Mouse (Mus musculus) liver, embryonic 16.5 days (tissue): Measurements from ENCODE around the gene Riox1. TPM values are rescaled to one million over a fixed set of nuclear protein-coding genes. Genes with fewer than 3 reads are reported as not detected.

ENCODE experiments used
- ATAC-seq: fragments of 200-750 bp; cut with Nextera tagmentation; 2 replicates; pipeline ENCODE4 v1.8.0; 2017; ENCODE audit warnings: low read depth, mild to moderate bottlenecking, moderate number of reproducible peaks, moderate library complexity
- H3K27ac ChIP-seq: fragments of 300-500 bp; sonication (generic); 2 replicates; pipeline ENCODE4 v1.5.1; 2014; ENCODE audit warnings: mild to moderate bottlenecking, low read length
- H3K27me3 ChIP-seq: fragments of 300-500 bp; sonication (generic); 2 replicates; pipeline ENCODE4 v1.6.1; 2014; ENCODE audit warnings: low read depth, low read length, mixed read lengths; ENCODE audit not compliant: control insufficient read depth, insufficient read depth
- H3K36me3 ChIP-seq: fragments of 300-500 bp; sonication (generic); 2 replicates; pipeline ENCODE4 v1.6.1; 2014; ENCODE audit warnings: mild to moderate bottlenecking; ENCODE audit not compliant: control insufficient read depth, insufficient read depth
- H3K4me1 ChIP-seq: fragments of 300-500 bp; sonication (generic); 2 replicates; pipeline ENCODE4 v1.6.1; 2014; ENCODE audit warnings: low read depth, low read length, mixed read lengths; ENCODE audit not compliant: control insufficient read depth
- H3K4me2 ChIP-seq: fragments of 300-500 bp; sonication (generic); 2 replicates; pipeline ENCODE4 v1.6.1; 2014; ENCODE audit warnings: low read depth, low read length, mixed read lengths
- H3K4me3 ChIP-seq: fragments of 300-500 bp; sonication (generic); 2 replicates; pipeline ENCODE4 v1.5.1; 2014; ENCODE audit warnings: low read depth, mild to moderate bottlenecking, low read length
- H3K9ac ChIP-seq: fragments of 300-500 bp; sonication (generic); 2 replicates; pipeline ENCODE4 v1.6.1; 2014; ENCODE audit warnings: low read depth, low read length
- H3K9me3 ChIP-seq: fragments of 300-500 bp; sonication (generic); replicated peaks from 2 replicates; pipeline ENCODE4 v1.6.1; 2016; ENCODE audit warnings: low read length; ENCODE audit not compliant: control insufficient read depth
- WGBS: fragments of 180-500 bp; shearing (Covaris S2); extraction: QIAGEN DNeasy Blood & Tissue Kit; methylation state at CpG from one replicate; pipeline ENCODE4 v1.1.7; 2014; ENCODE audit not compliant: insufficient replicate concordance; 5-methylcytosine and 5-hydroxymethylcytosine counted together
- polyA plus RNA-seq: library from polyadenylated mRNA; unstranded; fragments of >200 nt; fragmentation: Nextera tagmentation; extraction: Ambion mirVana; gene quantifications from 2 replicates; pipeline ENCODE4 v1.2.1, GENCODE M21; 2015

Gene Riox1
- polyA plus RNA-seq, 1 experiment from 2014 or later, result 4.4 TPM

DNA sequence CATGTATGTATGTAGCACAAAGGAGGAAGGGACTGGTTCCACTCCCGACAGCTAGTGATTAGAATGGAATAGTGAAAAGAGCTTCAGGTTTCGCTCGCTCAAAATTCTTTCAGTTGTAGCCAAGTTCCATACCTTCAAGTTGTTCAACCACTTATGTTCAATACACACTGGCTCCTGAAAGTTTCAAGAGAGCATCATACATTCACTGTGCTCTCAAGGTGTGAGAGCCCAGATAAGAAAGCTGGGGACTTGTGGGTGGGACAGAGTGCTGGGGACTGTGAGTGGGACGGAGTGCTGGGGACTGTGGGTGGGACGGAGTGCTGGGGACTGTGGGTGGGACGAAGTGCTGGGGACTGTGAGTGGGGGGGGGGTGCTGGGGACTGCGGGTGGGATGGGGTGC lies 14.8 kb downstream of the Riox1 start:
- H3K36me3 ChIP-seq, result no peaks in the 10 kb centered on the region
- H3K4me3 ChIP-seq, result no peak overlapping the region
- H3K9ac ChIP-seq, result no peak overlapping the region
- no peak overlapping the region for H3K27ac ChIP-seq
- H3K4me1 ChIP-seq, result no peaks in the 10 kb centered on the region
- H3K27me3 ChIP-seq, result no peaks in the 10 kb centered on the region
- 58% methylated on average over 7 of the region's 7 CpGs for WGBS
- H3K4me2 ChIP-seq, result no peak overlapping the region
- no peak for ATAC-seq
- no peaks in the 10 kb centered on the region for H3K9me3 ChIP-seq

DNA sequence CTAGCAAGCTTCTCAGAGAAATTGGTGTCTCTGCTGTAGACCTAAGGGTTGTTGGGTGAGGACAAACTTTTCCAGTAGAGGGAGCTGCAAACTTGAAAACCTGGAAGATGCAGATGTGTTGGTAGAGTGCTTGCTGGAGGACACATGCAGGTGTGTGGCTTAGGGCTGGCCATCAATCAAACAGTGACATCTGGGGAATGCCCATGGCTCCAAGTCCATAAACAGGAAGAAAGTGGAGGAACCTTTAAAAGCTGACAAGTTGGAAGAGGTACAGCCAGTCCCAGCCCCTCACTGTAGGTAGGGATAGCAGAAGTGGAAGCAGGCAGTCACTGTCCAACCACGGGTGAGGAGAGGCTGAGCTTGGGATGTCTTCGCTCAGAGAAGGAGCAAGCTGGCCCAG lies 21.7 kb downstream of the Riox1 start:
- H3K36me3 ChIP-seq, result no peaks in the 10 kb centered on the region
- H3K9me3 ChIP-seq, result no peaks in the 10 kb centered on the region
- H3K4me2 ChIP-seq, result no peak overlapping the region
- ATAC-seq, result no peak; the same call in 1 of the 2 replicates
- WGBS, result 37% methylated on average over 2 of the region's 2 CpGs
- H3K27me3 ChIP-seq, result no peaks in the 10 kb centered on the region
- no peak overlapping the region for H3K9ac ChIP-seq
- no peak overlapping the region for H3K27ac ChIP-seq
- H3K4me1 ChIP-seq, result no peaks in the 10 kb centered on the region; the same call in 1 of the 2 replicates
- no peak overlapping the region for H3K4me3 ChIP-seq

DNA sequence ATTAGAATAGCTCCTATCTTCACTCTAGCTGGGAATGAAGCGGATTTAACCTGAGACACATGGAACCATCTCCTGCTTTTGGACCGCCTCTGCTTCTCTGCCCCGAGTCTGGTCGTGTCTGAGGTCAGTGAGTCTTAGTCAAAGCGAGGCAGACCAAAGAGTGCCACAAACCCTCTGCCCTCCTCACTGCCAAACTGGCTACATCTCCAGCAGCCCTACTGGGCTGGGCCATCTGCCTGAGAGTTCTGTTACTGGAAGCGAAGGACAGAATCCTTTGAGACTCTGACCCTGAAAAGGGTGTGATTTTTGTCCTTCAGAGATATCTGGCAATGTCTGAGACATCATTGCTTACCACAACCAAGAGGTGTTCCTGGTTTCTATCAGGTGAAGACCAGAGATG lies 28.5 kb downstream of the Riox1 start:
- no peak overlapping the region for H3K4me2 ChIP-seq
- H3K27ac ChIP-seq, result no peak overlapping the region
- WGBS, result 78% methylated on average over 6 of the region's 6 CpGs
- no peaks in the 10 kb centered on the region for H3K27me3 ChIP-seq
- no peaks in the 10 kb centered on the region for H3K36me3 ChIP-seq
- no peak overlapping the region for H3K9ac ChIP-seq
- H3K4me1 ChIP-seq, result no peaks in the 10 kb centered on the region
- no peaks in the 10 kb centered on the region for H3K9me3 ChIP-seq
- no peak for ATAC-seq
- H3K4me3 ChIP-seq, result no peak overlapping the region

DNA sequence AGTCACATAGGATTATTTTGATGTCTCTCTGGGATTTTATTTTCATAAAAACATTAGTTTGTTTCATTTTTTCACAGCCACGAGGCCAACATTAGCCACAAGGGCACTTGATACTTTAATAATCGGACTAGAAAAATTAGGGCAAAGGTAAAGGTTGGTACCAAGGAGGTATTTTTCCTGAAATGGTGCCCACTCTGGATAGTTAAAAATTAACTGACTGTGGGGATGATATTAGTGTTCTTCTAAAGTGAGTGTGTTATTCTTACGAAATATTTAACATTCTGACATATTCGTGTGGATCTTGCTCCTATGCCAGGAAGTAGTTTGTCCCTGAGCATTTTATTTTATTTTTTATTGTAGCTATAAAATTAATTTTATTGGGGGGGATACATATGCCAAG lies 31.2 kb downstream of the Riox1 start:
- Histone ChIP-seq H3K4me3 (no peak overlapping the region), H3K27ac (no peak overlapping the region), H3K36me3 (no peaks in the 10 kb centered on the region), H3K4me1 (no peaks in the 10 kb centered on the region), H3K4me2 (no peak overlapping the region), H3K9ac (no peak overlapping the region), H3K9me3 (no peaks in the 10 kb centered on the region), H3K27me3 (no peaks in the 10 kb centered on the region)
- WGBS, result 58% methylated on average over 4 of the region's 4 CpGs
- no peak for ATAC-seq

DNA sequence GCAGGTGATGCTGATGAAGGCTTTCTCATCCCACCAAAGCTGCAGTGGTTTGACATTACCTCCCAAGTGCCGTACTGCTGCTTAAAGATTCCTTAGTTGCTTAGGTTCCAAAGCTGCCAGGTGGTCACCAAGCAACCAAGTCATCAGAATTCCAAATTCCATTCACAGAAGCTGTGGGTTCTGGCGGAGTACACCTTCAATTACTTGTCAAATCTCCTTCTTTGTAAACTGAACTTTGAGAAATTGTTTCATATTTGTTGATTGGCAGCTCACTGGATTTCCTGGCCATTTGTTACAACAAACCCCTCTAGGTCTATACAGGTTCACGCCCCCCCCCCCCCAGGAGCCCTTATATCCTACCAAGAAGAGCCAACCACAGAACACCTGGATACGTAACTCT lies 34.3 kb downstream of the Riox1 start, which contains the start of gene Heatr4:
Gene Heatr4 (minus strand): TSS at position 101 of the 400 bp plus-strand sequence.
- no peaks in the 10 kb centered on the region for H3K9me3 ChIP-seq
- ATAC-seq, result no peak
- no peaks in the 10 kb centered on the region; the same call in 1 of the 2 replicates for H3K4me1 ChIP-seq
- H3K4me3 ChIP-seq, result no peak within 1 kb of the TSS
- WGBS, result 63% methylated on average over 4 of the region's 4 CpGs
- H3K27me3 ChIP-seq, result no peaks in the 10 kb centered on the region
- no peak within 1 kb of the TSS for H3K4me2 ChIP-seq
- H3K27ac ChIP-seq, result no peak within 1 kb of the TSS
- no peak within 1 kb of the TSS for H3K9ac ChIP-seq
- H3K36me3 ChIP-seq, result no peaks in the 10 kb centered on the region

DNA sequence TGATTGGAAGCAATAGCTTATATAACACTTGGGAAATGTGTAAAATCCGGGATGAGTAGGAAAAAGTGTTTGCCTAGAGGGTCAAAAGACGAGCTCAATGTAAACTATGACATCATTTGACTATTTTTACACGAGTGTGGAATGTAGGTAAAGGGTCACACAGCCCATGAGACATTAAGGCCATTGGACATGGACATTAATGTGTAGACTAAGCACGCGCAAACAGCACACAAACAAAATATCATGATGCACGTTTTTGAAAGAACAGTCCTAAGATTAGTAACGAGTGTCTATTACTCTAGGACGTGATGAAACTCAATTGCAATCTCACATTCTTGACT lies 36.8 kb downstream of the Riox1 start:
- ATAC-seq, result peak; percentile 71
- Histone ChIP-seq H3K36me3 (no peaks in the 10 kb centered on the region), H3K27ac (peak overlapping the region; percentile 77), H3K4me2 (peak overlapping the region; percentile 75), H3K27me3 (no peaks in the 10 kb centered on the region), H3K9me3 (no peaks in the 10 kb centered on the region), H3K4me3 (peak overlapping the region; percentile 67), H3K4me1 (no peaks in the 10 kb centered on the region; the same call in 1 of the 2 replicates), H3K9ac (no peak overlapping the region)
- 22% methylated on average over 8 of the region's 8 CpGs for WGBS

DNA sequence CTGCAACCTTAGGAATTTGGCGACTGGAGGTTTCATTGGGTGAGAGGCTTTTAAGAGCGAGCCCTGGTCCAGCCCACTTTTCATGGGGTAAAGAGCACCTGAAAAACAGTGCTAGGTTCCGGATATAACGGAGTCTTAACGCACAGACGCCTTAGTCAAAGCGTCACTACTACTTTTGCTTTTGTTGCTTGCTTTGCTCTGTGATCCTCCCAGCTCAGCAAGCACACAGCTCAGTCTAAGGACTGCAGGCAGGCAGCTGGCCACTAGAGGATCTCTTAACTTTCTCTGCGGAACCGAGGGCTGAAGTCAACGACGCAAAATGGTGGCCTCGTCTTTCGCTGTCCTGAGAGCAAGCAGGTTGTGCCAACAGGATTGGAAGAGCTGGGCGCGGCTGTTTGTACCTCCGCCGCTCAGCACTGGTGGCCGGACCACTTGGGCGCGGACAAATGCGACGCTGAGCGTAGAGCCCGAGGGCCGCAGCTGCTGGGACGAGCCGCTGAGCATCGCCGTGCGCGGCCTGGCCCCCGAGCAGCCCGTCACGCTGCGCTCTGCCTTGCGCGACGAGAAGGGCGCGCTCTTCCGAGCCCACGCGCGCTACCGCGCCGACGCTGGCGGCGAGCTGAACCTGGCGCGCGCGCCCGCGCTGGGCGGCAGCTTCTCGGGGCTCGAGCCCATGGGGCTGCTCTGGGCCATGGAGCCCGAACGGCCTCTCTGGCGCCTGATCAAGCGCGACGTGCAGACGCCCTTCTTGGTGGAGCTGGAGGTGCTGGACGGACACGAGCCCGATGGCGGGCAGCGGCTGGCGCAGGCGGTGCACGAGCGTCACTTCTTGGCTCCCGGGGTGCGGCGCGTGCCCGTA lies 37.4 kb downstream of the Riox1 start, which contains the start of gene Acot2:
Gene Acot2 (plus strand): TSS at position 279 of the 859 bp plus-strand sequence.
- Histone ChIP-seq H3K4me3 (peak within 1 kb of the TSS; percentile 67), H3K4me1 (no peaks in the 10 kb centered on the region; the same call in 1 of the 2 replicates), H3K36me3 (no peaks in the 10 kb centered on the region), H3K9me3 (no peaks in the 10 kb centered on the region), H3K9ac (peak within 1 kb of the TSS; percentile 67), H3K4me2 (peak within 1 kb of the TSS; percentile 75), H3K27me3 (no peaks in the 10 kb centered on the region), H3K27ac (peak within 1 kb of the TSS; percentile 77)
- WGBS, result under 1% methylated on average over 80 of the region's 80 CpGs
- peak; percentile 77 for ATAC-seq

DNA sequence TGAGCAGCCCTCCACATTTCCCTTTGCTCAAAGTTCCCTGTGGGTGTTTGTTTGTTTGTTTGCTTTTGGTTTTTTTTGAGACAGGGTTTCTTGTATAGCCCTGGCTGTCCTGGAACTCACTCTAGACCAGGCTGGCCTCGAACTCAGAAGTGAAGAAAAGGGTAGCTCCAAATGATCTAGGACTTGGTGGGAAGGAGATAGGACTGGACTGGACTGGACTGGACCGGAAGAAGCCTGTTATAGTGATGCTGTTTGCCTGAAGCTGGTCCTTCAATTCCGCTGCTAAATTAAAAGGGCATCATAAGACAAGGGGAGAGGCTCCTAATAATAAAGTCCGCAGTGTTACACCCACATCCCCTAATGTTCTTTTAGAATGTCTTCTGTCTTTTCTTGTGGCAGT lies 38.1 kb downstream of the Riox1 start:
- Histone ChIP-seq H3K36me3 (no peaks in the 10 kb centered on the region), H3K4me1 (no peaks in the 10 kb centered on the region; the same call in 1 of the 2 replicates), H3K9ac (peak overlapping the region; percentile 67), H3K4me3 (peak overlapping the region; percentile 67), H3K27ac (no peak overlapping the region; the same call in 1 of the 2 replicates), H3K4me2 (peak overlapping the region; percentile 75), H3K27me3 (no peaks in the 10 kb centered on the region), H3K9me3 (no peaks in the 10 kb centered on the region)
- 58% methylated on average over 4 of the region's 4 CpGs for WGBS
- no peak for ATAC-seq

DNA sequence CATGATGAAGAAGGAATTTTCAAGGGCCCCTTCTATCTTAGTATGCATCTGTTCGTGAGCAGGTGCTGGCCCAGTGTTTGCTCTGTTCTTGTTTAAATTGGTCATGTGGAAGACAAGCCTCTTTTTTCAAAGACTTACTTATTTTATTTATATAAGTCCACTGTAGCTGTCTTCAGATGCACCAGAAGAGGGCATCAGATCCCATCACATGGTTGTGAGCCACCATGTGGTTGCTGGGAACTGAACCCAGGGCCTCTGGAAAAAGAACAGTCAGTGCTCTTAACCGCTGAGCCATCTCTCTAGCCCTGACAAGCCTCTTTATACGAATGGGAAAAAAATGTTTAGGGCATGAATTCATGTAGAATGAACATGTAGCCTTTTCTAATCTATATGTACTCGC lies 39.0 kb downstream of the Riox1 start:
- WGBS, result 79% methylated on average over 4 of the region's 4 CpGs
- Histone ChIP-seq H3K4me3 (no peak overlapping the region), H3K27ac (no peak overlapping the region), H3K9me3 (no peaks in the 10 kb centered on the region), H3K4me1 (no peaks in the 10 kb centered on the region; the same call in 1 of the 2 replicates), H3K27me3 (no peaks in the 10 kb centered on the region), H3K4me2 (no peak overlapping the region), H3K36me3 (no peaks in the 10 kb centered on the region; the same call in 1 of the 2 replicates), H3K9ac (no peak overlapping the region)
- ATAC-seq, result no peak
